Mouse (Mus musculus): ENCODE data around the gene Minos1. TPM values are rescaled to one million over a fixed set of nuclear protein-coding genes. Genes with fewer than 3 reads are reported as not detected.

The Minos1 gene
- 9.7 and 17.6 TPM in 2 replicates for polyA plus RNA-seq (2012; rRNA removed)

DNA sequence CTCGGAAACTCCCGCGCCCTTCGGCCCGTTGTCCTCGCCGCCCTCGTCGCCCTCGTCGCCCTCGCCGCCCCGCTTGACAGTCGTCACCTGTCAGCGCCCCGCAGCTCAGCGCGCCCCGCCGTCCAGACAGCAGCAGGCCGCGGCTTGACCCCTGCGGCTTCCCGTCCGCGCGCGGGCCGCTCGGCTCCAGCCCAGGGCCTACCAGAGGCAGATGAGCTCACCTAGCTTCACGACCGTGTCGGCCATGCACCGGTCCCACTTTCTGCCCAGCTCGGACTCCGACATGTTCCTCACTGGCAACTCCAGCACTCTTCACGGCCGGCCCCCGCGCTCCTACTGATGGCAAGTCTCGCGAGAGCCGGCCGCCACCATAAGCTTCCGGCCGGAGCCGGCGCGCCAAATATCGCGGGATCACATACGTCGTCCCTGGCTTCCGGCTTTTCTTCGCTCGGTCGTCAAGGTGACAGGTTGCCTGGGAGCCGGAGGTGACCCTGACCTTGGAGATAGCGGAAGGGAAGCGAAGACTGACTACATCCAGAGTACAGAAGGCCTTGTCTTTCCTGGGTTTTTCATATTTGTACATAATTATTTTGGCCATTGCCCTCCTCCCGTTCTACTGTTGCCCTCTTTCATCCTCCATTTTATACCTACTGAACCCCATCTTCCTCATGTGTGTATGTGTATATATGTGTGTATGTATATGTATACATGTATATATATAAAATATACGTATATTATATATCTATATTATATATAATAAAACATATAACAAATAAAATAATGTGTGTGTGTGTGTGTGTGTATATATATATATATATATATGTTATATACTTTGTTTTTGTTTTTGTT, at the start of gene Minos1:
Minos1 (minus strand) TSS at position 413 of the 849 bp plus-strand sequence.

DNA sequence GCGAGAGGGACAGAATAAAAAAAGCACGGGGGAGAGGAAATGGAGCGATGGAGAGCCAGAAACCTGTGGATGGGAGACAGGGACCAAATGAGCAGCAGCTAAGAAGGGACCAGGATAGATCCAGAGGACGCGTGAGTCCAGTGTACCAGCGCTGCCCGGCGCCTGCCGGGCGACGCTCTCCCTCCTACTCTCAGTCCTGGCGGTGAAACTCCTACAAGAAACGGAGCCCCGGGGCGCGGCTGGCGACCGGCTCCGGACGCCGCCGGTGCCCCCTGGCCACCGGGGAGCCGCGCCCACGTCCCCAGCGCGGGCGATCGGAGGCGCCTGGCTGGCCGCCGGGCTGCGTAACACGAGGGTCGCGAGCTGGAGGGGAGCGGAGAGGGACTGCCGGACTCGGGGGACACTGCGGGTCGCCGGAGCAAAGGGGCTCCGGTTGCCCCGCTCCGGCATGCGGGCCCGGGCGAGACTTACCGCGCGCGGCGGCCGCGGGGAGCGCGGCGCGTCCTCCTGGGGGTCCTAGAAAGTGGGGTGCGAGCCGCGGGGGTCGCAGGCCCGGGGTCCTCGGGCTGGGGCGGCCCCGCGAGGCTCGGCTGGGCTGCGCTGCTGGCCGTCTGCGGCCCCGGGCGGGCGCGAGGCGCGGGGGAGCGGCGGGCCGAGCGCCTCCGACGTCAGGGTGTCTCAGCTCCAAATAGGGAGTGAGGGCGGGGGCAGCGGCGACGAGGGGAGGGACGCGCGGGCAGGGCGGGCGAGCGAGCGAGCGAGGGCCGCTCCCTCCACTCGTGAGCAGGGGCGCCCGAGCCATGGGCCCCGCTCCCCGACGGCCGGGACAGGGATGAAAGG, 38.3 kb downstream of the Minos1 start, which contains the start of gene Nbl1:
Nbl1 (minus strand) TSS at position 638 of the 840 bp plus-strand sequence.

DNA sequence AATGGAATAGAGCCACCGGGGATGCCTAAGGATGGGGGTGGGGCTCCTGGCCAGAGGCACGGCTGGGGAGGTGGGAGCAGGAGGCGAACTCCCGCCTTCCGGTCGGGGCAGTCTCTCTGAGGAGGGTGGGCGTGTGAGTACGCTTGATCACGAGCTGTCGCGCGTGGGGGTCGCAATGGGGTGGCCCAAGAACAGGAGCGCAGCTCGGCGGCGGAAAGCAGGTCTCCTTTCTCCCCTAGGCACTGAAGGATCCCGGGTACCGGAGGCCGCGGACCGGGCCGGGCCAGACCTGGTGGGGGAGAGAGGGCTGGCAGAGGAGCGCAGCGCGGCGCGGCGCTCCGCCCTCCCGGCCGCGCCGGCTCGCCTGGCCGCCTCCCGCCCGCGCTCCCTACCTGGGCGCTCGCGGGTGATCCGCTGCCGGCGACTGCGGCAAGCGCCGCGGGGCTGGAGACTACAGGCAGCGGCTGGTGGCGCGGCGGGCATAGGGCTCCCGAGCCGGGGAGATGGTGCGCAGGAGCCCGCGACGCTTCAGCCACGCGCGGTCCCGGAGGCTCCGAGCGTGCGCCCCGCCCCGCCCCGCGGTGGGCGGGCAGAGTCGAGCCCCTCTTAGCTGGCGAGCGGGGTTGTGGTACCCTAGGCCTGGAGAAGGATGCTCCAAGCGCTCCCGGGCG, 55.7 kb downstream of the Minos1 start, which contains the start of gene Htr6:
Htr6 (minus strand) TSS at position 530 of the 671 bp plus-strand sequence.

Other genes starting within 250 kb of the Minos1 start
- 2.3 and 3.0 TPM in 2 replicates for gene Otud3, start 217.2 kb downstream of the Minos1 start, polyA plus RNA-seq (2012; rRNA removed)
- gene Rnf186, start 164.0 kb downstream of the Minos1 start, polyA plus RNA-seq (2012; rRNA removed): 33.0 and 47.0 TPM in 2 replicates
- 7.8 and 8.4 TPM in 2 replicates for gene Tmco4, start 158.2 kb downstream of the Minos1 start, polyA plus RNA-seq (2012; rRNA removed)
- not detected in 2 replicates for gene Htr6, start 55.5 kb downstream of the Minos1 start, polyA plus RNA-seq (2012; rRNA removed)
- gene Nbl1, start 38.1 kb downstream of the Minos1 start, polyA plus RNA-seq (2012; rRNA removed): 91.6 and 176 TPM in 2 replicates
- gene Capzb, start 61.8 kb upstream of the Minos1 start, polyA plus RNA-seq (2012; rRNA removed): 72.2 and 195 TPM in 2 replicates
- gene Pqlc2, start 179.6 kb upstream of the Minos1 start, polyA plus RNA-seq (2012; rRNA removed): 19.7 and 26.9 TPM in 2 replicates
- 33.0 and 64.7 TPM in 2 replicates for gene Akr7a5, start 179.6 kb upstream of the Minos1 start, polyA plus RNA-seq (2012; rRNA removed)
- 5.2 and 5.6 TPM in 2 replicates for gene Mrto4, start 221.5 kb upstream of the Minos1 start, polyA plus RNA-seq (2012; rRNA removed)
- gene Emc1, start 221.5 kb upstream of the Minos1 start, polyA plus RNA-seq (2012; rRNA removed): 11.4 and 13.8 TPM in 2 replicates
- 80.8 and 86.0 TPM in 2 replicates for gene Ubr4, start 221.5 kb upstream of the Minos1 start, polyA plus RNA-seq (2012; rRNA removed)